Mouse (Mus musculus): Measurements from ENCODE around the gene Lmntd1. TPM values are rescaled to one million over a fixed set of nuclear protein-coding genes. Genes with fewer than 3 reads are reported as not detected.

Gene Lmntd1
- polyA plus RNA-seq, 1 experiment, result 0.38 TPM

GRCm38 (mm10) chr6:145344719-145345118 lies 269.4 kb downstream of the Lmntd1 start:
- no peaks in the 10 kb centered on the region for H3K27me3 ChIP-seq (ENCODE audit: control insufficient read depth, insufficient read depth, low read length)
- no peak overlapping the region for H3K27ac ChIP-seq (ENCODE audit: control insufficient read depth, insufficient read depth, low read length)
- 94% methylated on average over 2 of the region's 2 CpGs for whole genome bisulfite sequencing
- no peaks in the 10 kb centered on the region for H3K36me3 ChIP-seq (ENCODE audit: control insufficient read depth, insufficient read depth, low read length)
- no peak for DNase-seq
- no peak overlapping the region for H3K4me3 ChIP-seq (ENCODE audit: control insufficient read depth, insufficient read depth, low read length)
- TF ChIP-seq POLR2A (IDR thresholded peaks at IDR 0.05; ENCODE audit: control insufficient read depth, extremely low read depth, insufficient read depth, low read length, poor library complexity), result no peak
- no peak for TF ChIP-seq CTCF (IDR thresholded peaks at IDR 0.05; ENCODE audit: borderline replicate concordance, control insufficient read depth, extremely low read depth, insufficient read depth, low read length, poor library complexity)
- no peaks in the 10 kb centered on the region for H3K4me1 ChIP-seq (replicated peaks; ENCODE audit: control insufficient read depth, insufficient read depth, low read length)

GRCm38 (mm10) chr6:145343457-145343856 lies 270.7 kb downstream of the Lmntd1 start:
- peaks cover 8% of the 10 kb centered on the region for H3K4me1 ChIP-seq (replicated peaks; ENCODE audit: control insufficient read depth, insufficient read depth, low read length)
- H3K4me3 ChIP-seq (ENCODE audit: control insufficient read depth, insufficient read depth, low read length), result no peak overlapping the region
- no peak for DNase-seq
- 93% methylated on average over 1 of the region's 1 CpGs for WGBS
- no peaks in the 10 kb centered on the region for H3K27me3 ChIP-seq (ENCODE audit: control insufficient read depth, insufficient read depth, low read length)
- H3K36me3 ChIP-seq (ENCODE audit: control insufficient read depth, insufficient read depth, low read length), result no peaks in the 10 kb centered on the region
- TF ChIP-seq CTCF (IDR thresholded peaks at IDR 0.05; ENCODE audit: borderline replicate concordance, control insufficient read depth, extremely low read depth, insufficient read depth, low read length, poor library complexity) (no peak), POLR2A (IDR thresholded peaks at IDR 0.05; ENCODE audit: control insufficient read depth, extremely low read depth, insufficient read depth, low read length, poor library complexity) (no peak)
- H3K27ac ChIP-seq (ENCODE audit: control insufficient read depth, insufficient read depth, low read length), result no peak overlapping the region

- 79% methylated on average over 11 of the region's 11 CpGs for WGBS
- H3K36me3 ChIP-seq (ENCODE audit: control insufficient read depth, insufficient read depth, low read length), result no peaks in the 10 kb centered on the region
- H3K27ac ChIP-seq (ENCODE audit: control insufficient read depth, insufficient read depth, low read length), result no peak overlapping the region
- no peak overlapping the region for H3K4me3 ChIP-seq (ENCODE audit: control insufficient read depth, insufficient read depth, low read length)
- TF ChIP-seq POLR2A (IDR thresholded peaks at IDR 0.05; ENCODE audit: control insufficient read depth, extremely low read depth, insufficient read depth, low read length, poor library complexity), result no peak
- no peak for TF ChIP-seq CTCF (IDR thresholded peaks at IDR 0.05; ENCODE audit: borderline replicate concordance, control insufficient read depth, extremely low read depth, insufficient read depth, low read length, poor library complexity)
- no peak for DNase-seq
- peaks cover 8% of the 10 kb centered on the region for H3K4me1 ChIP-seq (replicated peaks; ENCODE audit: control insufficient read depth, insufficient read depth, low read length)
- H3K27me3 ChIP-seq (ENCODE audit: control insufficient read depth, insufficient read depth, low read length), result no peaks in the 10 kb centered on the region
These were observed 271.3 kb downstream of the Lmntd1 start for GRCm38 (mm10) chr6:145342836-145343235.

- H3K4me1 ChIP-seq (replicated peaks; ENCODE audit: control insufficient read depth, insufficient read depth, low read length), result peaks cover 8% of the 10 kb centered on the region
- TF ChIP-seq POLR2A (IDR thresholded peaks at IDR 0.05; ENCODE audit: control insufficient read depth, extremely low read depth, insufficient read depth, low read length, poor library complexity), result peak; percentile 35; the same call in 1 of the 2 replicates
- peak; percentile 18; the same call in 1 of the 2 replicates for TF ChIP-seq CTCF (IDR thresholded peaks at IDR 0.05; ENCODE audit: borderline replicate concordance, control insufficient read depth, extremely low read depth, insufficient read depth, low read length, poor library complexity)
- H3K4me3 ChIP-seq (ENCODE audit: control insufficient read depth, insufficient read depth, low read length), result peak overlapping the region; percentile 54
- H3K36me3 ChIP-seq (ENCODE audit: control insufficient read depth, insufficient read depth, low read length), result no peaks in the 10 kb centered on the region
- DNase-seq, result peak; percentile 80
- no peaks in the 10 kb centered on the region for H3K27me3 ChIP-seq (ENCODE audit: control insufficient read depth, insufficient read depth, low read length)
- WGBS, result under 1% methylated on average over 33 of the region's 33 CpGs
- peak overlapping the region; percentile 83 for H3K27ac ChIP-seq (ENCODE audit: control insufficient read depth, insufficient read depth, low read length)
These were observed 272.6 kb downstream of the Lmntd1 start for GRCm38 (mm10) chr6:145341301-145342193.

GRCm38 (mm10) chr6:145340657-145341146 lies 273.4 kb downstream of the Lmntd1 start:
- TF ChIP-seq CTCF (IDR thresholded peaks at IDR 0.05; ENCODE audit: borderline replicate concordance, control insufficient read depth, extremely low read depth, insufficient read depth, low read length, poor library complexity) (peak; percentile 17; the same call in 1 of the 2 replicates), POLR2A (IDR thresholded peaks at IDR 0.05; ENCODE audit: control insufficient read depth, extremely low read depth, insufficient read depth, low read length, poor library complexity) (peak; percentile 99)
- H3K36me3 ChIP-seq (ENCODE audit: control insufficient read depth, insufficient read depth, low read length), result no peaks in the 10 kb centered on the region
- DNase-seq, result peak; percentile 96
- under 1% methylated on average over 37 of the region's 37 CpGs for WGBS
- peak overlapping the region; percentile 54 for H3K4me3 ChIP-seq (ENCODE audit: control insufficient read depth, insufficient read depth, low read length)
- H3K27ac ChIP-seq (ENCODE audit: control insufficient read depth, insufficient read depth, low read length), result peak overlapping the region; percentile 83
- H3K4me1 ChIP-seq (replicated peaks; ENCODE audit: control insufficient read depth, insufficient read depth, low read length), result peaks cover 8% of the 10 kb centered on the region
- H3K27me3 ChIP-seq (ENCODE audit: control insufficient read depth, insufficient read depth, low read length), result no peaks in the 10 kb centered on the region

- Histone ChIP-seq H3K36me3 (ENCODE audit: control insufficient read depth, insufficient read depth, low read length) (no peaks in the 10 kb centered on the region), H3K4me3 (ENCODE audit: control insufficient read depth, insufficient read depth, low read length) (peak overlapping the region; percentile 52), H3K27me3 (ENCODE audit: control insufficient read depth, insufficient read depth, low read length) (no peaks in the 10 kb centered on the region), H3K4me1 (replicated peaks; ENCODE audit: control insufficient read depth, insufficient read depth, low read length) (peaks cover 8% of the 10 kb centered on the region), H3K27ac (ENCODE audit: control insufficient read depth, insufficient read depth, low read length) (peak overlapping the region; percentile 74)
- 0% methylated on average over 21 of the region's 21 CpGs for WGBS
- peak; percentile 71 for DNase-seq
- TF ChIP-seq CTCF (IDR thresholded peaks at IDR 0.05; ENCODE audit: borderline replicate concordance, control insufficient read depth, extremely low read depth, insufficient read depth, low read length, poor library complexity) (no peak), POLR2A (IDR thresholded peaks at IDR 0.05; ENCODE audit: control insufficient read depth, extremely low read depth, insufficient read depth, low read length, poor library complexity) (no peak)
These were observed 274.0 kb downstream of the Lmntd1 start for GRCm38 (mm10) chr6:145339956-145340656.
